Mouse (Mus musculus): ENCODE data around the gene Atp5l. TPM values are rescaled to one million over a fixed set of nuclear protein-coding genes. Genes with fewer than 3 reads are reported as not detected.
A peak's percentile ranks its signal among the peaks of the same experiment; 100 is the strongest.
"Not testable (repeated sequence)": the region's sequence is repeated elsewhere in the genome, so short reads cannot be mapped to it uniquely, and the experiment has no call there.

Atp5l gene
- total RNA-seq (2017): 118 and 199 TPM in 2 replicates

- ATAC-seq (replicated peaks; ENCODE audit: low read depth, poor library complexity, severe bottlenecking): peak; percentile 88
Observed at GRCm38 (mm10) chr9:44920374-44921122, at the start of gene Atp5l. Gene Atp5l (minus strand): TSS chr9:44920742.

DNA sequence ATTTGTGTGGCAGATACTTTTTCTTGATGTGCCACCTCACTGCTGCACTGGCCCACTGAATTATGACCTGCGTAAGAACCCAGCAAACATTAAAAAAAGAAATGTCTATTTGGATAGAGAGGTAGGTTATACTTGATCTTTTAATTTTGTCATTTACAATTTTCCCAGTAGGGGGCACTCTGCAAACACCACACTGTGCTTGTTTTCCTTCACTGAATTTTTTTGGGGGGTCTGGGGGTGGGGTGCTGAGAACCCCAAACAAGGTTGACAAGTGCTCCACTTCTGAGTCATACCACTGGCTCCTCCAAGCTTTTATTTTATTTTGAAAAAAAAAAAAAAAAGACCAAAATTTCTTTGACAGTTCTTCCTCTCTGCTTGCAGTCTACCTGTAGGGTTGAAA, 48.9 kb upstream of the Atp5l start:
- ATAC-seq (replicated peaks; ENCODE audit: low read depth, poor library complexity, severe bottlenecking): no peak

- not testable (repeated sequence) for ATAC-seq (replicated peaks; ENCODE audit: low read depth, poor library complexity, severe bottlenecking)
Observed at GRCm38 (mm10) chr9:44967763-44968162, 47.2 kb upstream of the Atp5l start.

- ATAC-seq (replicated peaks; ENCODE audit: low read depth, poor library complexity, severe bottlenecking): peak; percentile 78
Observed at GRCm38 (mm10) chr9:44966815-44967242, 46.3 kb upstream of the Atp5l start.

DNA sequence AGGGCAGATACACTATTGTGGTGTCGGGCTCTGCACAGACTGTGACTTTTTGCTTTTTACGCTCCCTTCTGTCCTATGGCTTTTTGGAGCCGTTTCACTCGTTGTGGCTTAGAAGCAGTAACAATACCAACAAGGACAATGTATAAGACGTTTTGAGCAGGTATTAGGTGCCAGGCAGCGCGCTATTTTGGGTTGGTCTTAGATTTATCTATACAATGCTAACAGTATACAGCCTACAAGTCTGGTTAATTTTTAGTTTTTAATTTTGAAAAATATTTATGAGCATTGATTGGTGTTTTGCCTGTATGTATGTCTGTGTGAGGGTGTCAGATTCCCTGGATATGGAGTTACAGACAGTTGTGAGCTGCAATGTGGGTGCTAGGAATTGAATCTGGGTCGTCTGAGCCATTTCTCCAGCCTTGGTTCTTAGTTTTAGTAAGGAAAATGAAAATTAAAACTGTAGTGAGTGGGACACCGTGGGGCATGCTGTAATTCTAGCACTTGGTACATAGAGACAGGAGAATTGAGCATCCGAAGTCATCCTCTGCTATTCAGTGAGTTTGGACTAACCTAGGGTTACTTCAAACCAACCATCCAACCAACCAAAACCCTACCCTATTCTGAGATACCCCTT, 45.4 kb upstream of the Atp5l start:
- no peak for ATAC-seq (replicated peaks; ENCODE audit: low read depth, poor library complexity, severe bottlenecking)

DNA sequence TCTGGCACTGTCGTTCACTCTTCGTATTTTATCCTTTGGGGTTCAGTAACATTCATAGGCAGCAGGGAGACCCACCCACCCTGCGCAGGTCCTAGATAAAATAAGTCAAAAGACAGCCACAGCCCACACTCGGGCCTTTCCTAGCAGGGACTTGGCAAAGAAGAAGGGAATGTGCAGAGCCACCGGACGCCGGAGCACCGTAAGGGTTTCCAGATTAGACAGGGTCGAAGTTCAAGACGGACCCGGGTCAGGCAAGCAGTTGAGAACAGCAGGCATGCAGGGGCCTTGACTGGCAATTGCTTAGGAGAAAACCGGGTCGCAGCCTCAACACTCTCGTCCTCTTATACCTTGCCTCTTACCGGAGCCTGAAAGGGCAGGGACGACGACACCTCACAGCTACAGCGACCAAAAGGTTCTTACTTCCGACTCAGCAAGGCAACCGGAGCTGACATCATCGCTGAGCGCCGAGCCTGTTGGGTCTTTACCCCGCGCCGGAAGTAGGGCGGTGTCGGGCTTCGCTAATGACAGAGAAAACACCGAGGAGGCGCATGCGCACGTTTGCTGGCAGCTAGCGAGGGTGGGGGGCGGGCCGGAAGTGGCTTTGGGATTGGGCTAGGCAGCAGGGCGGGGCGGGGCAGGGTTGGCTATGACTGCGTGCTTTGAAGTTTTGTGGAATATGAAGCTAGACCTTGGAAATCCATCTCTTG, 44.7 kb upstream of the Atp5l start, which contains the start of gene Ube4a:
Gene Ube4a (minus strand): TSS at position 475 of the 707 bp plus-strand sequence.
- peak; percentile 93 for ATAC-seq (replicated peaks; ENCODE audit: low read depth, poor library complexity, severe bottlenecking)

- no peak for ATAC-seq (replicated peaks; ENCODE audit: low read depth, poor library complexity, severe bottlenecking)
Observed at GRCm38 (mm10) chr9:44954432-44954831, 33.9 kb upstream of the Atp5l start.

GRCm38 (mm10) chr9:44947836-44948235, 27.3 kb upstream of the Atp5l start:
- no peak for ATAC-seq (replicated peaks; ENCODE audit: low read depth, poor library complexity, severe bottlenecking)

- no peak for ATAC-seq (replicated peaks; ENCODE audit: low read depth, poor library complexity, severe bottlenecking)
Observed at GRCm38 (mm10) chr9:44946185-44946695, 25.7 kb upstream of the Atp5l start.

- no peak for ATAC-seq (replicated peaks; ENCODE audit: low read depth, poor library complexity, severe bottlenecking)
Observed at GRCm38 (mm10) chr9:44942421-44942820, 21.9 kb upstream of the Atp5l start.

GRCm38 (mm10) chr9:44941756-44942155, 21.2 kb upstream of the Atp5l start:
- no peak for ATAC-seq (replicated peaks; ENCODE audit: low read depth, poor library complexity, severe bottlenecking)

DNA sequence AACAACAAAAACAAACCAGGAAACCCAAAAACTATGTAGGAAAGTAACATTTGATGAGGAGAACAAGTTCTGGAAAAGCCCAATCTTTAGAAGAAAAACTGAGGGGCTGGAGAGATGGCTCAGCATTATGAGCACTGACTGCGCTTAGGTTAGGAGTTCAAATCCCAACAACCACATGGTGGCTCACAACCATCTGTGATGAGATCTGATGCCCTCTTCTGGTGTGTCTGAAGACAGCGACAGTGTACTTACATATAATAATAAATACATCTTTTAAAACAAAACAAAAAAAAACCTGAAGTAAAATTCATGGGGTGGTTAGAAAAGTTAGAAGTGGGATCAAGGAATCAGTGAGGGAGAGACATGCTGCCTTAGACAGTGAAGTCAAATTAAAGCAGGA, 1.0 kb upstream of the Atp5l start:
- no peak for ATAC-seq (replicated peaks; ENCODE audit: low read depth, poor library complexity, severe bottlenecking)

GRCm38 (mm10) chr9:44921123-44921468, 554 bp upstream of the Atp5l start:
- ATAC-seq (replicated peaks; ENCODE audit: low read depth, poor library complexity, severe bottlenecking): peak; percentile 80

DNA sequence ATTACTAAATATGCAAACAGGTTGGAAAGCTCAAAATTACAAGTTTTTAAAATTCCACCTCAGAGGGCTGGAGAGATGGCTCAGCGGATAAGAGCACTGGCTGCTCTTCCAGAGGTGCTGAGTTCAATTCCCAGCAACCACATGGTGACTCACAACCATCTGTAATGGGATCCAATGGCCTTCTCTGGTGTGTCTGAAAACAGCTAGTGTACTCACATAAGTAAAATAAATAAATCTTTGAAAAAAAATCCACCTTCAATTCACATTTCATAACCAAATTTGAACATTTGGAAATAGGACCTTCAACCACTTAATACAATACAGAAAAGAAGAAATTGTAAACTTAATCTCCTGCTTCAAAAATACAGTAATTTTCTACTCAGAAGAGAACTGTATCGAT, 936 bp downstream of the Atp5l start:
- ATAC-seq (replicated peaks; ENCODE audit: low read depth, poor library complexity, severe bottlenecking): no peak

- ATAC-seq (replicated peaks; ENCODE audit: low read depth, poor library complexity, severe bottlenecking): peak; percentile 53; the same call in 1 of the 2 replicates
Observed at GRCm38 (mm10) chr9:44916196-44916595, 4.3 kb downstream of the Atp5l start.

GRCm38 (mm10) chr9:44914706-44915105, 5.8 kb downstream of the Atp5l start:
- ATAC-seq (replicated peaks; ENCODE audit: low read depth, poor library complexity, severe bottlenecking): no peak

GRCm38 (mm10) chr9:44911365-44911764, 9.2 kb downstream of the Atp5l start:
- no peak for ATAC-seq (replicated peaks; ENCODE audit: low read depth, poor library complexity, severe bottlenecking)

GRCm38 (mm10) chr9:44905620-44906019, 14.9 kb downstream of the Atp5l start:
- peak; percentile 87 for ATAC-seq (replicated peaks; ENCODE audit: low read depth, poor library complexity, severe bottlenecking)

DNA sequence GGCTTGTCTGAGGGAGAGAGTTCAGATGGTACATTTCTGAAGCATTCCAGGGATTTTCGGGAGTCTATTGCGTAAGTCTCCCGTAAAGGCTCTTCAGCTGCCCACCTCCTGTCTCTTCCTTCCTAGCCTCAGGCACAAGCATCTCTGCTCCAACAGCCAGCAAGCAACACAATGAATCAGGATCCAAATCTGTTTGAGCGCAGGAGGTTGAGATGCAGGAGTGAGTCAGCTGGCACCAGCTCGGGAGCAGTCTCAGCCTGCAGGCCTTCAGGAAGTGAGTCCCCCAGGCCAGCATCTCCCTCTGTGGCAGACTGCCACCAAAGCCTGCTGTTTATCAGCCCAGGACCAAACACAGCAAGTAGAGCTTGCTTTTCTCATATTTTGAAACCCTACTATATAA, 15.6 kb downstream of the Atp5l start:
- ATAC-seq (replicated peaks; ENCODE audit: low read depth, poor library complexity, severe bottlenecking): peak; percentile 71

DNA sequence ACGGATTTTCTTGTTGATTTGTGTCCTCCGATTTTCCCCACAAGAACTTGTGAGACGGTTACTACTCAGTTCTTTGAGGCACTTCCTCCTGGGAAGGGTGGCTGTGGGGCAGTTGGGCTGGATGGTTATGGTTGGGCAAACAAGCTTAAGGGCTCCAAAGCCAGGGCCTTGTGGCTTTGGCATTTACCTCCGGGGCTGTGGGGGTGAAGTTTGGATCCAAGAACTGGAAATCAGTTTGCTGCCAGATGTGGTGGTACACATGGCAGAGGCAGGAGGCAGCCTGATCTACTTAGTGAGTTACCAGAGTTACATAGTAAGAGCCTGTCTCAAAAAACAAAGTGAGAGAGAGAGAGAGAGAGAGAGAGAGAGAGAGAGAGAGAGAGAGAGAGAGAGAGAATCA, 16.7 kb downstream of the Atp5l start:
- ATAC-seq (replicated peaks; ENCODE audit: low read depth, poor library complexity, severe bottlenecking): peak; percentile 33; the same call in 1 of the 2 replicates

DNA sequence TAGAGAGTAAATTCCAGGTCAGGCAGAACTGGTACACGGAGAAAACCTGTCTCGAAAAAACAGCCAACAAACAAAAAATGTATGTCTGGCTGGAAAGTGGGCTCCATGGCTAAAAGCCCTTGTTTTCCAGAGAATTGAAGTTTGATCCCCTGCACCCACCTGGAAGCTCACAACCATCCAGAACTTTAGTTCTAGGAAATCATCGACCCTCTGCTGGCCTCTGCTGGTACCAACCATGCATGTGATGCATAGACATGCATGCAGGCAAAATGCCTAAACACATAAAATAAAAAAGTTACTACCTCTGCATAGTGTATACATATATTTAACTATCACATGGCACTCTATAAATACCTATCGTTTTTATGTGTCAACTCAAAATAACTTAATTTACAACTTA, 20.1 kb downstream of the Atp5l start:
- no peak for ATAC-seq (replicated peaks; ENCODE audit: low read depth, poor library complexity, severe bottlenecking)
